Mouse (Mus musculus): ENCODE measurements at regions not wholly inside any gene's neighbourhood (a gene's known extent, or its start where the extent isn't known, plus 50 kb on each side); places are given as distances from the start of the nearest gene placed in this dataset.

GRCm38 (mm10) chr12:110040682-110041081, 238.2 kb upstream of the Dio3 start:
- DNase-seq (ENCODE audit: low spot score) (no peak), ATAC-seq (ENCODE audit: extremely low read depth, insufficient number of reproducible peaks, low FRiP score, poor library complexity, severe bottlenecking) (no peak)
- H3K4me1 ChIP-seq (ENCODE audit: insufficient read depth, low read depth, low read length): no peaks in the 10 kb centered on the region
- no peaks in the 10 kb centered on the region for H3K36me3 ChIP-seq (replicated peaks)
- H3K9me3 ChIP-seq (replicated peaks): peaks cover 92% of the 10 kb centered on the region
- no peak overlapping the region for H3K4me3 ChIP-seq (ENCODE audit: low read depth, low read length)
- H3K27me3 ChIP-seq (ENCODE audit: insufficient read depth, low read length): no peaks in the 10 kb centered on the region
- TF ChIP-seq GATA2 (IDR thresholded peaks at IDR 0.05; ENCODE audit: borderline replicate concordance, low read depth, low read length) (no peak), TAL1 (conservative IDR thresholded peaks at IDR 0.05; ENCODE audit: low read depth, low read length) (no peak), POLR2AphosphoS5 (IDR thresholded peaks at IDR 0.05; ENCODE audit: insufficient replicate concordance, low read depth, low read length) (no peak), CTCF (IDR thresholded peaks at IDR 0.05; ENCODE audit: low read depth, low read length) (no peak), GATA1 (IDR thresholded peaks at IDR 0.05; ENCODE audit: borderline replicate concordance, low read length) (no peak)

GRCm38 (mm10) chr12:110041782-110042181, 237.1 kb upstream of the Dio3 start:
- Histone ChIP-seq H3K4me1 (ENCODE audit: insufficient read depth, low read depth, low read length) (no peaks in the 10 kb centered on the region), H3K27me3 (ENCODE audit: insufficient read depth, low read length) (no peaks in the 10 kb centered on the region), H3K36me3 (replicated peaks) (no peaks in the 10 kb centered on the region), H3K4me3 (ENCODE audit: low read depth, low read length) (0 out of 2 replicates have a peak overlapping the region, but pooled peaks have one; percentile 1), H3K9me3 (replicated peaks) (peaks cover 93% of the 10 kb centered on the region)
- no peak for TF ChIP-seq GATA2 (IDR thresholded peaks at IDR 0.05; ENCODE audit: borderline replicate concordance, low read depth, low read length)
- no peak for TF ChIP-seq GATA1 (IDR thresholded peaks at IDR 0.05; ENCODE audit: borderline replicate concordance, low read length)
- no peak for TF ChIP-seq POLR2AphosphoS5 (IDR thresholded peaks at IDR 0.05; ENCODE audit: insufficient replicate concordance, low read depth, low read length)
- no peak for TF ChIP-seq CTCF (IDR thresholded peaks at IDR 0.05; ENCODE audit: low read depth, low read length)
- no peak for TF ChIP-seq TAL1 (conservative IDR thresholded peaks at IDR 0.05; ENCODE audit: low read depth, low read length)
- DNase-seq (ENCODE audit: low spot score) (no peak), ATAC-seq (ENCODE audit: extremely low read depth, insufficient number of reproducible peaks, low FRiP score, poor library complexity, severe bottlenecking) (no peak)

GRCm38 (mm10) chr12:110044266-110044665, 234.6 kb upstream of the Dio3 start:
- DNase-seq (ENCODE audit: low spot score) (no peak), ATAC-seq (ENCODE audit: extremely low read depth, insufficient number of reproducible peaks, low FRiP score, poor library complexity, severe bottlenecking) (no peak)
- H3K36me3 ChIP-seq (replicated peaks): no peaks in the 10 kb centered on the region
- peaks cover 92% of the 10 kb centered on the region for H3K9me3 ChIP-seq (replicated peaks)
- no peaks in the 10 kb centered on the region for H3K4me1 ChIP-seq (ENCODE audit: insufficient read depth, low read depth, low read length)
- H3K27me3 ChIP-seq (ENCODE audit: insufficient read depth, low read length): no peaks in the 10 kb centered on the region
- TF ChIP-seq CTCF (IDR thresholded peaks at IDR 0.05; ENCODE audit: low read depth, low read length) (no peak), GATA1 (IDR thresholded peaks at IDR 0.05; ENCODE audit: borderline replicate concordance, low read length) (no peak), POLR2AphosphoS5 (IDR thresholded peaks at IDR 0.05; ENCODE audit: insufficient replicate concordance, low read depth, low read length) (no peak), GATA2 (IDR thresholded peaks at IDR 0.05; ENCODE audit: borderline replicate concordance, low read depth, low read length) (no peak), TAL1 (conservative IDR thresholded peaks at IDR 0.05; ENCODE audit: low read depth, low read length) (no peak)
- no peak overlapping the region for H3K4me3 ChIP-seq (ENCODE audit: low read depth, low read length)

GRCm38 (mm10) chr12:110044721-110045120, 234.1 kb upstream of the Dio3 start:
- H3K9me3 ChIP-seq (replicated peaks): peaks cover 92% of the 10 kb centered on the region
- no peaks in the 10 kb centered on the region for H3K4me1 ChIP-seq (ENCODE audit: insufficient read depth, low read depth, low read length)
- H3K27me3 ChIP-seq (ENCODE audit: insufficient read depth, low read length): no peaks in the 10 kb centered on the region
- DNase-seq (ENCODE audit: low spot score) (no peak), ATAC-seq (ENCODE audit: extremely low read depth, insufficient number of reproducible peaks, low FRiP score, poor library complexity, severe bottlenecking) (no peak)
- H3K36me3 ChIP-seq (replicated peaks): no peaks in the 10 kb centered on the region
- no peak overlapping the region for H3K4me3 ChIP-seq (ENCODE audit: low read depth, low read length)
- TF ChIP-seq GATA2 (IDR thresholded peaks at IDR 0.05; ENCODE audit: borderline replicate concordance, low read depth, low read length): no peak
- TF ChIP-seq POLR2AphosphoS5 (IDR thresholded peaks at IDR 0.05; ENCODE audit: insufficient replicate concordance, low read depth, low read length): no peak
- no peak for TF ChIP-seq GATA1 (IDR thresholded peaks at IDR 0.05; ENCODE audit: borderline replicate concordance, low read length)
- no peak for TF ChIP-seq CTCF (IDR thresholded peaks at IDR 0.05; ENCODE audit: low read depth, low read length)
- no peak for TF ChIP-seq TAL1 (conservative IDR thresholded peaks at IDR 0.05; ENCODE audit: low read depth, low read length)

- H3K4me3 ChIP-seq (ENCODE audit: low read depth, low read length): no peak overlapping the region; the same call in 1 of the 2 replicates
- no peaks in the 10 kb centered on the region for H3K4me1 ChIP-seq (ENCODE audit: insufficient read depth, low read depth, low read length)
- no peaks in the 10 kb centered on the region for H3K27me3 ChIP-seq (ENCODE audit: insufficient read depth, low read length)
- no peaks in the 10 kb centered on the region for H3K36me3 ChIP-seq (replicated peaks)
- TF ChIP-seq TAL1 (conservative IDR thresholded peaks at IDR 0.05; ENCODE audit: low read depth, low read length) (no peak), POLR2AphosphoS5 (IDR thresholded peaks at IDR 0.05; ENCODE audit: insufficient replicate concordance, low read depth, low read length) (no peak)
- ATAC-seq (ENCODE audit: extremely low read depth, insufficient number of reproducible peaks, low FRiP score, poor library complexity, severe bottlenecking) (no peak), DNase-seq (ENCODE audit: low spot score) (no peak)
- peaks cover 90% of the 10 kb centered on the region for H3K9me3 ChIP-seq (replicated peaks)
Measured at GRCm38 (mm10) chr12:110045770-110046330, 233.0 kb upstream of the Dio3 start.

GRCm38 (mm10) chr12:110046613-110047012, 232.3 kb upstream of the Dio3 start:
- peaks cover 90% of the 10 kb centered on the region for H3K9me3 ChIP-seq (replicated peaks)
- no peaks in the 10 kb centered on the region for H3K4me1 ChIP-seq (ENCODE audit: insufficient read depth, low read depth, low read length)
- ATAC-seq (ENCODE audit: extremely low read depth, insufficient number of reproducible peaks, low FRiP score, poor library complexity, severe bottlenecking) (no peak), DNase-seq (ENCODE audit: low spot score) (no peak)
- no peaks in the 10 kb centered on the region for H3K36me3 ChIP-seq (replicated peaks)
- H3K4me3 ChIP-seq (ENCODE audit: low read depth, low read length): no peak overlapping the region
- TF ChIP-seq GATA1 (IDR thresholded peaks at IDR 0.05; ENCODE audit: borderline replicate concordance, low read length) (no peak), CTCF (IDR thresholded peaks at IDR 0.05; ENCODE audit: low read depth, low read length) (no peak), POLR2AphosphoS5 (IDR thresholded peaks at IDR 0.05; ENCODE audit: insufficient replicate concordance, low read depth, low read length) (no peak), TAL1 (conservative IDR thresholded peaks at IDR 0.05; ENCODE audit: low read depth, low read length) (no peak), GATA2 (IDR thresholded peaks at IDR 0.05; ENCODE audit: borderline replicate concordance, low read depth, low read length) (no peak)
- no peaks in the 10 kb centered on the region for H3K27me3 ChIP-seq (ENCODE audit: insufficient read depth, low read length)
